Mouse (Mus musculus) thymus, postnatal 0 days (tissue): ENCODE measurements around the gene Ip6k1. TPM values are rescaled to one million over a fixed set of nuclear protein-coding genes. Genes with fewer than 3 reads are reported as not detected.

Source experiments
- DNase-seq: peaks from one replicate; pipeline ENCODE4 v3.0.0-alpha.2; 2015; ENCODE audit warnings: low spot score
- polyA plus RNA-seq: library from polyadenylated mRNA; unstranded; fragments of >200 nt; fragmentation: Nextera tagmentation; extraction: Ambion mirVana; gene quantifications from 2 replicates; pipeline ENCODE4 v1.2.1, GENCODE M21; 2015

Ip6k1 gene
- polyA plus RNA-seq, 1 experiment from 2014 or later = 55.1 TPM

GRCm38 (mm10) chr9:108056361-108057261 lies 54.3 kb downstream of the Ip6k1 start:
- DNase-seq = no peak

- DNase-seq = no peak
These were observed 54.9 kb downstream of the Ip6k1 start for GRCm38 (mm10) chr9:108057262-108057562.

GRCm38 (mm10) chr9:108058291-108058690 lies 56.0 kb downstream of the Ip6k1 start:
- no peak for DNase-seq

GRCm38 (mm10) chr9:108062142-108062541 lies 59.8 kb downstream of the Ip6k1 start:
- no peak for DNase-seq

GRCm38 (mm10) chr9:108063361-108063760 lies 61.1 kb downstream of the Ip6k1 start:
- no peak for DNase-seq

GRCm38 (mm10) chr9:108065491-108066011 lies 63.2 kb downstream of the Ip6k1 start:
- peak; percentile 71 for DNase-seq

GRCm38 (mm10) chr9:108067199-108067598 lies 64.9 kb downstream of the Ip6k1 start:
- DNase-seq = no peak

- DNase-seq = peak; percentile 87
These were observed 65.6 kb downstream of the Ip6k1 start for GRCm38 (mm10) chr9:108067900-108068299.

- no peak for DNase-seq
These were observed 66.7 kb downstream of the Ip6k1 start for GRCm38 (mm10) chr9:108069007-108069406.

- no peak for DNase-seq
These were observed 67.2 kb downstream of the Ip6k1 start for GRCm38 (mm10) chr9:108069529-108069928.

- no peak for DNase-seq
These were observed 69.5 kb downstream of the Ip6k1 start for GRCm38 (mm10) chr9:108071801-108072200.

GRCm38 (mm10) chr9:108072481-108072924 lies 70.2 kb downstream of the Ip6k1 start:
- no peak for DNase-seq

- DNase-seq = no peak
These were observed 71.0 kb downstream of the Ip6k1 start for GRCm38 (mm10) chr9:108073141-108073930.

GRCm38 (mm10) chr9:108080168-108080567 lies 77.9 kb downstream of the Ip6k1 start, which contains the start of gene Mst1:
Gene Mst1 (plus strand): TSS chr9:108080436.
- no peak for DNase-seq

GRCm38 (mm10) chr9:108082549-108082948 lies 80.2 kb downstream of the Ip6k1 start:
- no peak for DNase-seq

- DNase-seq = peak; percentile 39
These were observed 80.7 kb downstream of the Ip6k1 start, which contains the start of gene Rnf123 for GRCm38 (mm10) chr9:108082988-108083431. Gene Rnf123 (minus strand): TSS chr9:108083346.

- no peak for DNase-seq
These were observed 81.3 kb downstream of the Ip6k1 start for GRCm38 (mm10) chr9:108083561-108083960.

GRCm38 (mm10) chr9:108085261-108085660 lies 83.0 kb downstream of the Ip6k1 start:
- no peak for DNase-seq

GRCm38 (mm10) chr9:108090611-108091120 lies 88.4 kb downstream of the Ip6k1 start:
- DNase-seq = no peak

GRCm38 (mm10) chr9:108093586-108093985 lies 91.3 kb downstream of the Ip6k1 start:
- no peak for DNase-seq

- peak; percentile 93 for DNase-seq
These were observed 92.1 kb downstream of the Ip6k1 start, which contains the start of gene Apeh for GRCm38 (mm10) chr9:108094184-108094941. Gene Apeh (minus strand): TSS chr9:108094606.
